Mouse (Mus musculus) testis, adult 2 months (tissue): Measurements from ENCODE around the gene Wif1.

Experiments used
- CTCF ChIP-seq: fragments of 200-500 bp; IDR thresholded peaks from 2 replicates; pipeline ENCODE4 v1.5.1; 2012; ENCODE audit warnings: low read depth, mild to moderate bottlenecking, inconsistent platforms, low read length, moderate library complexity; ENCODE audit not compliant: control insufficient read depth, insufficient read depth, insufficient replicate concordance
- POLR2A ChIP-seq: fragments of 200-500 bp; IDR thresholded peaks from 2 replicates; pipeline ENCODE4 v1.6.1; 2012; ENCODE audit warnings: low read depth, mild to moderate bottlenecking, inconsistent platforms, low read length, moderate library complexity; ENCODE audit not compliant: control insufficient read depth

- no peak for TF ChIP-seq CTCF
- no peak for TF ChIP-seq POLR2A
Observed at GRCm38 (mm10) chr10:121052076-121052475, 18.3 kb downstream of the Wif1 start.
